In the genomic region with DNA sequence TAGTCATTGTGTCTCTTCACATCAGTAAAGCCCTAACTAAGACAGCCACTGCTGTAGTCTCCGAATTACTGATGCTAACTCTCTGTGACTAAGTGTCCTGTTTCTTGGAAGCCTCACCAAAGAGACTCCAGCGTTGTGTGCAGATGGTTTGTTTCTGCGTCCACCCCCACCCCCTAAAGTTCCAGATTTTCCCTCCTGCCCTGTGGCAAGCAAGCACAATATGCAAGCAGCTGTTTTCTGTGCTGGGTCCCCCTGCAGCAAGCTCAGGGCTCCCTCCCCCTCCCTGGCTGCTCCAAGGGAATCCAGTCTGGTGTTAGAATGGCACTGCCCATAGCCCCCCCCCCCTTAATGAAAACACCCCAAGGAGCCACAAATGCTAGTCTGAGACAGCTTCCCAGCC, we compare ENCODE assay signal across 12 mouse cellular contexts.
DNase-seq lines count a peak whose midpoint lies in the region; ATAC-seq and TF ChIP-seq lines count a peak whose summit lies in the region.
"Had no signal": no experiment of that assay in that cellular context is flagged by ENCODE, and none has a peak within 500 bp of the region (broad histone marks: within the 10 kb centered on the region; RNA-seq: fewer than 3 reads in every experiment).

No protein-coding gene starts in this region.

- WGBS in embryonic facial prominence, embryonic 14.5 days, result 14% methylated on average over 3 of the region's 3 CpGs
- 45% methylated on average over 3 of the region's 3 CpGs for WGBS in embryonic facial prominence, embryonic 10.5 days
- 13% methylated on average over 3 of the region's 3 CpGs for WGBS in kidney, postnatal 0 days
- 45% methylated on average over 3 of the region's 3 CpGs for WGBS in lung, postnatal 0 days
- 59% methylated on average over 3 of the region's 3 CpGs for WGBS in liver, embryonic 12.5 days (ENCODE audit: insufficient replicate concordance)

- no peaks in the 10 kb centered on the region for H3K27me3 ChIP-seq in embryonic facial prominence, embryonic 14.5 days (replicated peaks; ENCODE audit: control insufficient read depth, insufficient read depth, low read length)
- H3K27me3 ChIP-seq in embryonic facial prominence, embryonic 10.5 days (replicated peaks; ENCODE audit: low read depth, poor library complexity, severe bottlenecking), result no peaks in the 10 kb centered on the region
- no peaks in the 10 kb centered on the region for H3K27me3 ChIP-seq in kidney, postnatal 0 days (ENCODE audit: insufficient read depth, low read length)
- H3K27me3 ChIP-seq in lung, postnatal 0 days (replicated peaks; ENCODE audit: insufficient read depth, low read length), result no peaks in the 10 kb centered on the region
- H3K27me3 ChIP-seq in liver, embryonic 12.5 days (replicated peaks), result no peaks in the 10 kb centered on the region

- H3K9ac ChIP-seq in embryonic facial prominence, embryonic 14.5 days (ENCODE audit: low read depth, low read length), result no peak overlapping the region
- H3K9ac ChIP-seq in kidney, postnatal 0 days (ENCODE audit: low read depth, low read length), result no peak overlapping the region
- no peak overlapping the region for H3K9ac ChIP-seq in lung, postnatal 0 days (replicated peaks; ENCODE audit: low read depth)
- H3K9ac ChIP-seq in liver, embryonic 12.5 days, result no peak overlapping the region

- ATAC-seq in embryonic facial prominence, embryonic 14.5 days (ENCODE audit: low read depth), result peak; percentile 60
- peak; percentile 61 for ATAC-seq in kidney, postnatal 0 days (replicated peaks; ENCODE audit: low FRiP score, low read depth)
- peak; percentile 92 for ATAC-seq in lung, postnatal 0 days
- ATAC-seq in liver, embryonic 12.5 days, result no peak
- ATAC-seq: inflammation-experienced regulatory T-cells, adult 6 months had no signal

- no peak for TF ChIP-seq CTCF in kidney, postnatal 0 days (IDR thresholded peaks at IDR 0.05; ENCODE audit: low read depth)
- no peak for TF ChIP-seq CTCF in brain, embryonic 14.5 days (IDR thresholded peaks at IDR 0.05; ENCODE audit: borderline replicate concordance, extremely low read depth, insufficient read depth, insufficient read length)
- no peak for TF ChIP-seq CTCF in lung, postnatal 0 days (IDR thresholded peaks at IDR 0.05)

- H3K4me1 ChIP-seq in embryonic facial prominence, embryonic 14.5 days (ENCODE audit: control insufficient read depth, insufficient read depth, low read length), result no peaks in the 10 kb centered on the region; the same call in 1 of the 2 replicates
- H3K4me1 ChIP-seq in embryonic facial prominence, embryonic 10.5 days, result peaks cover 15% of the 10 kb centered on the region
- H3K4me1 ChIP-seq in kidney, postnatal 0 days (replicated peaks; ENCODE audit: insufficient read depth, low read length), result no peaks in the 10 kb centered on the region
- H3K4me1 ChIP-seq in lung, postnatal 0 days (ENCODE audit: insufficient read depth, low read depth, low read length), result no peaks in the 10 kb centered on the region
- H3K4me1 ChIP-seq in liver, embryonic 12.5 days, result no peaks in the 10 kb centered on the region

- H3K4me3 ChIP-seq in embryonic facial prominence, embryonic 14.5 days (ENCODE audit: low read depth, low read length), result no peak overlapping the region
- H3K4me3 ChIP-seq in embryonic facial prominence, embryonic 10.5 days, result no peak overlapping the region
- no peak overlapping the region for H3K4me3 ChIP-seq in kidney, postnatal 0 days (replicated peaks; ENCODE audit: low read depth, low read length)
- no peak overlapping the region for H3K4me3 ChIP-seq in lung, postnatal 0 days (ENCODE audit: low read depth, low read length)
- no peak overlapping the region for H3K4me3 ChIP-seq in liver, embryonic 12.5 days

- H3K4me2 ChIP-seq in embryonic facial prominence, embryonic 14.5 days (ENCODE audit: low read depth, low read length), result no peak overlapping the region
- H3K4me2 ChIP-seq in kidney, postnatal 0 days (ENCODE audit: low read length), result no peak overlapping the region
- no peak overlapping the region for H3K4me2 ChIP-seq in lung, postnatal 0 days (replicated peaks; ENCODE audit: low read depth, low read length)
- H3K4me2 ChIP-seq in liver, embryonic 12.5 days, result no peak overlapping the region
- H3K4me2 ChIP-seq: midbrain, embryonic 11.5 days had no signal

- no peaks in the 10 kb centered on the region for H3K9me3 ChIP-seq in embryonic facial prominence, embryonic 14.5 days (ENCODE audit: control insufficient read depth, low read length)
- H3K9me3 ChIP-seq in embryonic facial prominence, embryonic 10.5 days, result no peaks in the 10 kb centered on the region
- no peaks in the 10 kb centered on the region for H3K9me3 ChIP-seq in kidney, postnatal 0 days (replicated peaks; ENCODE audit: low read length)
- no peaks in the 10 kb centered on the region for H3K9me3 ChIP-seq in lung, postnatal 0 days (ENCODE audit: low read length)
- H3K9me3 ChIP-seq in liver, embryonic 12.5 days (replicated peaks), result no peaks in the 10 kb centered on the region

- DNase-seq in embryonic facial prominence, embryonic 14.5 days (ENCODE audit: low spot score), result peak; percentile 73
- no peak for DNase-seq in embryonic facial prominence, embryonic 10.5 days (ENCODE audit: low spot score)
- DNase-seq in kidney, postnatal 0 days (ENCODE audit: low spot score), result peak; percentile 65
- DNase-seq in kidney, adult 11 months, result no peak
- DNase-seq in brain, embryonic 14.5 days (ENCODE audit: low read depth), result peak; percentile 31
- peak; percentile 83 for DNase-seq in lung, postnatal 0 days (ENCODE audit: low spot score)
- DNase-seq in cerebellum, adult 8-10 months, result no peak
- DNase-seq: adrenal gland, adult 8-10 months; cerebellum, adult 11 months had no signal

- TF ChIP-seq EP300 in lung, postnatal 0 days (IDR thresholded peaks at IDR 0.05), result peak; percentile 67

- H3K36me3 ChIP-seq in embryonic facial prominence, embryonic 14.5 days (ENCODE audit: control insufficient read depth, insufficient read depth, low read length), result no peaks in the 10 kb centered on the region
- H3K36me3 ChIP-seq in embryonic facial prominence, embryonic 10.5 days (replicated peaks), result no peaks in the 10 kb centered on the region
- no peaks in the 10 kb centered on the region for H3K36me3 ChIP-seq in kidney, postnatal 0 days (ENCODE audit: insufficient read depth, low read length)
- H3K36me3 ChIP-seq in lung, postnatal 0 days (ENCODE audit: insufficient read depth, low read length), result no peaks in the 10 kb centered on the region
- no peaks in the 10 kb centered on the region for H3K36me3 ChIP-seq in liver, embryonic 12.5 days

- no peak for TF ChIP-seq POLR2A in brain, embryonic 14.5 days (IDR thresholded peaks at IDR 0.05; ENCODE audit: borderline replicate concordance, extremely low read depth, insufficient read depth, insufficient read length, poor library complexity, severe bottlenecking)

- H3K27ac ChIP-seq in embryonic facial prominence, embryonic 14.5 days (replicated peaks; ENCODE audit: low read depth, low read length), result no peak overlapping the region
- no peak overlapping the region for H3K27ac ChIP-seq in embryonic facial prominence, embryonic 10.5 days (replicated peaks)
- H3K27ac ChIP-seq in kidney, postnatal 0 days, result no peak overlapping the region
- no peak overlapping the region for H3K27ac ChIP-seq in lung, postnatal 0 days (ENCODE audit: low read length)
- H3K27ac ChIP-seq in liver, embryonic 12.5 days, result no peak overlapping the region

Comparison
In these comparisons a context has a peak if more than half of its experiments do, and no peak if none do; other contexts are left out.
1. DNase-seq: peak in embryonic facial prominence, embryonic 14.5 days (single experiment), kidney, postnatal 0 days (single experiment), brain, embryonic 14.5 days (single experiment) and lung, postnatal 0 days (single experiment); none in embryonic facial prominence, embryonic 10.5 days (single experiment), kidney, adult 11 months (single experiment) and cerebellum, adult 8-10 months (single experiment).